Mouse (Mus musculus) MEL (cell line): ENCODE measurements around the gene H2-Ab1. TPM values are rescaled to one million over a fixed set of nuclear protein-coding genes. Genes with fewer than 3 reads are reported as not detected.

Experiments used
- DNase-seq: peaks from one replicate; pipeline ENCODE4 v3.0.0; 2011; ENCODE audit warnings: low read depth, low spot score
- H3K27ac ChIP-seq: 2 replicates; pipeline ENCODE4 v1.5.1; 2012; ENCODE audit warnings: low read depth, mild to moderate bottlenecking, control low read depth, low read length, moderate library complexity; ENCODE audit not compliant: control insufficient read depth
- H3K27me3 ChIP-seq, 2 experiments: fragments of 150-350 bp in 1 of 2; sonication (generic) in 1 of 2; 2 replicates each; pipeline ENCODE4 v1.6.1; 2012; ENCODE audit warnings: low read length in 2 of 2, mild to moderate bottlenecking in 2 of 2, improper control_type of control experiment in 1 of 2, moderate library complexity in 1 of 2; ENCODE audit not compliant: insufficient read depth in 2 of 2, control insufficient read depth in 1 of 2
- H3K36me3 ChIP-seq, 2 experiments: 2 replicates each; pipeline ENCODE4 v1.6.1; 2012 to 2014; ENCODE audit warnings: low read length in 2 of 2, improper control_type of control experiment in 1 of 2, inconsistent platforms in 1 of 2, mild to moderate bottlenecking in 1 of 2; ENCODE audit not compliant: insufficient read depth in 2 of 2, control insufficient read depth in 1 of 2
- H3K4me1 ChIP-seq, 2 experiments: fragments of 150-350 bp in 1 of 2; sonication (generic) in 1 of 2; 2 replicates each; pipeline ENCODE4 v1.6.1; 2012; ENCODE audit warnings: low read length in 2 of 2, improper control_type of control experiment in 1 of 2, mild to moderate bottlenecking in 1 of 2; ENCODE audit not compliant: insufficient read depth in 2 of 2, control insufficient read depth in 1 of 2
- H3K4me3 ChIP-seq, 2 experiments: fragments of 150-350 bp in 1 of 2; sonication (generic) in 1 of 2; 2 replicates each; pipeline ENCODE4 v1.5.1; 2012; ENCODE audit warnings: low read depth in 2 of 2, low read length in 2 of 2, mild to moderate bottlenecking in 2 of 2, moderate library complexity in 2 of 2, control low read depth in 1 of 2, improper control_type of control experiment in 1 of 2; ENCODE audit not compliant: control insufficient read depth in 1 of 2, insufficient read depth in 1 of 2
- H3K79me2 ChIP-seq: 2 replicates; pipeline ENCODE4 v1.6.1; 2012; ENCODE audit warnings: mild to moderate bottlenecking, low read length, moderate library complexity; ENCODE audit not compliant: control insufficient read depth, poor library complexity, insufficient read depth
- H3K9ac ChIP-seq: 2 replicates; pipeline ENCODE4 v1.6.1; 2012; ENCODE audit warnings: low read depth, mild to moderate bottlenecking, control low read depth, low read length, moderate library complexity; ENCODE audit not compliant: control insufficient read depth, poor library complexity, severe bottlenecking
- H3K9me3 ChIP-seq: fragments of 150-350 bp; sonication (generic); replicated peaks from 2 replicates; pipeline ENCODE4 v1.6.1; 2012; ENCODE audit warnings: mild to moderate bottlenecking, low read length, improper control_type of control experiment, moderate library complexity; ENCODE audit not compliant: insufficient read depth
- BHLHE40 ChIP-seq: IDR thresholded peaks from 2 replicates; pipeline ENCODE4 v1.6.1; 2012; ENCODE audit warnings: low read depth, mild to moderate bottlenecking, inconsistent platforms, low read length, improper control_type of control experiment, borderline replicate concordance
- CHD1 ChIP-seq: IDR thresholded peaks from 2 replicates; pipeline ENCODE4 v1.6.1; 2012; ENCODE audit warnings: low read depth, mild to moderate bottlenecking, inconsistent platforms, low read length, improper control_type of control experiment
- CHD2 ChIP-seq: IDR thresholded peaks from 2 replicates; pipeline ENCODE4 v1.6.1; 2011; ENCODE audit warnings: low read length, improper control_type of control experiment
- ELF1 ChIP-seq: IDR thresholded peaks from 2 replicates; pipeline ENCODE4 v1.6.1; 2014; ENCODE audit warnings: low read depth, mild to moderate bottlenecking, inconsistent platforms, low read length, improper control_type of control experiment, moderate library complexity
- EP300 ChIP-seq, 2 experiments: IDR thresholded peaks; 2 replicates each; pipeline ENCODE4 v1.6.1; 2011; ENCODE audit warnings: improper control_type of control experiment in 2 of 2, low read length in 2 of 2, low read depth in 1 of 2, mild to moderate bottlenecking in 1 of 2
- GABPA ChIP-seq: IDR thresholded peaks from 2 replicates; pipeline ENCODE4 v1.6.1; 2012; ENCODE audit warnings: low read depth, mild to moderate bottlenecking, inconsistent platforms, low read length, improper control_type of control experiment, moderate library complexity
- GATA1 ChIP-seq: IDR thresholded peaks from 2 replicates; pipeline ENCODE4 v1.6.1; 2011; ENCODE audit warnings: low read depth, low read length, improper control_type of control experiment
- HCFC1 ChIP-seq: IDR thresholded peaks from 2 replicates; pipeline ENCODE4 v1.6.1; 2012; ENCODE audit warnings: low read depth, mild to moderate bottlenecking, inconsistent platforms, low read length, improper control_type of control experiment, moderate library complexity
- MAFK ChIP-seq: IDR thresholded peaks from 2 replicates; pipeline ENCODE4 v1.6.1; 2011; ENCODE audit warnings: low read depth, mild to moderate bottlenecking, low read length, improper control_type of control experiment, borderline replicate concordance
- MYB ChIP-seq: IDR thresholded peaks from 2 replicates; pipeline ENCODE4 v1.6.1; 2011; ENCODE audit warnings: mild to moderate bottlenecking, low read depth, low read length, improper control_type of control experiment
- POLR2AphosphoS2 ChIP-seq: IDR thresholded peaks from 2 replicates; pipeline ENCODE4 v1.6.1; 2011; ENCODE audit warnings: low read length, improper control_type of control experiment
- RCOR1 ChIP-seq: IDR thresholded peaks from 2 replicates; pipeline ENCODE4 v1.6.1; 2012; ENCODE audit warnings: low read depth, mild to moderate bottlenecking, inconsistent platforms, low read length, improper control_type of control experiment
- SIN3A ChIP-seq: IDR thresholded peaks from 2 replicates; pipeline ENCODE4 v1.6.1; 2012; ENCODE audit warnings: low read length, improper control_type of control experiment, inconsistent platforms
- TAL1 ChIP-seq: IDR thresholded peaks from 2 replicates; pipeline ENCODE4 v1.6.1; 2012; ENCODE audit warnings: mild to moderate bottlenecking, inconsistent platforms, low read length, moderate library complexity, mixed read lengths
- TBP ChIP-seq: IDR thresholded peaks from 2 replicates; pipeline ENCODE4 v1.8.0; 2011; ENCODE audit warnings: low read depth, low read length, improper control_type of control experiment
- TCF12 ChIP-seq: IDR thresholded peaks from 2 replicates; pipeline ENCODE4 v1.6.1; 2014; ENCODE audit warnings: low read depth, mild to moderate bottlenecking, inconsistent platforms, low read length, improper control_type of control experiment, moderate library complexity
- ZKSCAN1 ChIP-seq: IDR thresholded peaks from 2 replicates; pipeline ENCODE4 v1.6.1; 2012; ENCODE audit warnings: low read depth, mild to moderate bottlenecking, inconsistent platforms, low read length, improper control_type of control experiment, moderate library complexity
- ZNF384 ChIP-seq: IDR thresholded peaks from 2 replicates; pipeline ENCODE4 v1.6.1; 2012; ENCODE audit warnings: low read depth, mild to moderate bottlenecking, inconsistent platforms, low read length, improper control_type of control experiment
- polyA plus RNA-seq, 2 experiments: library from polyadenylated mRNA; stranded (reverse) in 1 of 2; unstranded in 1 of 2; fragments of >175 nt in 1 of 2; fragments of >200 nt in 1 of 2; gene quantifications; 2 replicates each; pipeline versions ENCODE4 v1.2.1 to v1.2.4; 2012; ENCODE audit warnings: low replicate concordance in 2 of 2, low read depth in 1 of 2; ENCODE audit not compliant: insufficient read length in 2 of 2, insufficient read depth in 1 of 2, missing spikeins in 1 of 2
- total RNA-seq: library from RNA; depleted of rRNA; stranded (reverse); fragments of 300-350 nt; gene quantifications from 2 replicates; pipeline ENCODE4 v1.2.3, GENCODE M21; 2012

Gene H2-Ab1
- total and polyA plus RNA-seq, 3 experiments = not detected

GRCm38 (mm10) chr17:34264452-34265351 lies 7.2 kb downstream of the H2-Ab1 start:
- Histone ChIP-seq H3K27ac (no peak overlapping the region), H3K4me3 (no peak overlapping the region), H3K9ac (no peak overlapping the region), H3K9me3 (no peaks in the 10 kb centered on the region), H3K4me1 (no peaks in the 10 kb centered on the region), H3K27me3 (no peaks in the 10 kb centered on the region), H3K36me3 (no peaks in the 10 kb centered on the region), H3K79me2 (no peaks in the 10 kb centered on the region)
- no peak for TF ChIP-seq GATA1
- no peak for DNase-seq

DNA sequence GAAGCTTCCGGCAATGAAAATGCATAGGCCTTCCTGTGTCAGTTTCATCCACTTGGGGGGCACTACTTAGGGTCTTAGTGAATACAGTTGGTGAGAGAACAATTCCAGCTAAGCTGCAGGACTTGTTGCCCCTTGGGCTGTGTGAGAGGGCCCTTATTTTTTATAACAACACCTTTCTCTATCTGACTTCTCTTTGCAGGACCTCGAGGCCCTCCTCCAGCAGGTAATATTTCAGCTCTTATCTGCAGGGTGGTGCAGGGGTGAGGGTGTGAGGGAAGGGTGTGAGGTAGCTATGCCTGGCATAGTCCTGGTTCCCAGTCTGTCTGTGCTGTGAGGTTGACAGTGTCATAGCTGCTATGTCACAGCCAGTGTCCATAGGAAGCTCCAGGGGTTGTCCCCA lies 10.8 kb downstream of the H2-Ab1 start:
- Histone ChIP-seq H3K4me3 (no peak overlapping the region), H3K36me3 (no peaks in the 10 kb centered on the region), H3K4me1 (no peaks in the 10 kb centered on the region), H3K9ac (no peak overlapping the region), H3K27me3 (no peaks in the 10 kb centered on the region), H3K27ac (no peak overlapping the region), H3K9me3 (no peaks in the 10 kb centered on the region), H3K79me2 (no peaks in the 10 kb centered on the region)
- TF ChIP-seq BHLHE40 (no peak), GABPA (no peak), RCOR1 (no peak), TBP (no peak), HCFC1 (no peak), TCF12 (no peak), SIN3A (no peak), MAFK (no peak), ZNF384 (no peak), ELF1 (no peak), EP300 (IDR thresholded peaks at IDR 0.05; ENCODE audit: low read depth in 1 of 2, low read length in 2 of 2) (no peak), CHD1 (no peak), ZKSCAN1 (no peak), MYB (no peak), POLR2AphosphoS2 (no peak), CHD2 (no peak), TAL1 (no peak)
- DNase-seq = no peak
